Mouse (Mus musculus) retina, postnatal 7 days (tissue): ENCODE measurements around the gene Pacs2.

Source experiments
- DNase-seq: peaks from one replicate; pipeline ENCODE4 v3.0.0-alpha.2; 2012; ENCODE audit warnings: low read depth, low spot score

Gene Pacs2

DNA sequence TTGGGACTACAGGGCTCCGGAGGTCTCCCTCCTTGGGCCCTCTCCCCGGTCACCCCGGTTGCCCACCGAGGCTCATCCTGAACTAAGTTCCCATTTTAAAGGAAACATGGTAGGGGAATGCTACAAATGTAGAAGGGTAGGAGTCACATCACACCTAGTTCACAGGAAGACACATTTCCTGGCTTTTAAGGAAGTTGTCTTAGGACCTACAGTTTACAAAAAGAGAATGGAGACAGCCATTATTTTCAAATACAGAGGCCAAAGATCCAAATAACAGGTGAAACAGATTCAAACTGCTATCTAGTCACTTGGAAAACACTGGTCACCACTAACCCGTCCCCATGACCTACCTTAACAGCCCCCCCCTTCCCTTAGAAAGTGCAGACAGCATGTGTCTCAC, 1.9 kb upstream of the Pacs2 start:
- DNase-seq: no peak

DNA sequence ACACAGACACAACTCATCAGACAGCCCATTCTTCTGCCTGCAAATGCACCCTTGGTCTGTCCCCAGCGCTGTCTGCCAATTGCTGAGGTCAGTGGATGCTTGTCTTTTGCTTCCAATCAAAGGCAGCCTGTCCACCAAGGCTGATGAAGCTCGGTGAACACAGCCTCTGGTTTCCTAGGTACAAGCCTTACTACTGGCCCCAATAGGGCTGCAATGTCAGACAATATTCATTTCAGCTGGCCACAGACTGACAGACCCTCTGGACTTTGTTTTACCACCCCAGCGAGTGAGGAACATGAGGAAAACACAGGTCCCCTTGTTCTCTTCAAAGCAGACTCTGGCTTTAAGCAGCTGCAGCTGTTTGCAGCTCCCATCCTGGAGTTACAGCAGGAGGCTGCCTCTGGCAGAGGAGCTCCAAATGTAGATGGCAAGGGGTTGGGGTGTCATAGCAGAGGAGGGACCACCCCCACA, 1.3 kb upstream of the Pacs2 start:
- DNase-seq: no peak

DNA sequence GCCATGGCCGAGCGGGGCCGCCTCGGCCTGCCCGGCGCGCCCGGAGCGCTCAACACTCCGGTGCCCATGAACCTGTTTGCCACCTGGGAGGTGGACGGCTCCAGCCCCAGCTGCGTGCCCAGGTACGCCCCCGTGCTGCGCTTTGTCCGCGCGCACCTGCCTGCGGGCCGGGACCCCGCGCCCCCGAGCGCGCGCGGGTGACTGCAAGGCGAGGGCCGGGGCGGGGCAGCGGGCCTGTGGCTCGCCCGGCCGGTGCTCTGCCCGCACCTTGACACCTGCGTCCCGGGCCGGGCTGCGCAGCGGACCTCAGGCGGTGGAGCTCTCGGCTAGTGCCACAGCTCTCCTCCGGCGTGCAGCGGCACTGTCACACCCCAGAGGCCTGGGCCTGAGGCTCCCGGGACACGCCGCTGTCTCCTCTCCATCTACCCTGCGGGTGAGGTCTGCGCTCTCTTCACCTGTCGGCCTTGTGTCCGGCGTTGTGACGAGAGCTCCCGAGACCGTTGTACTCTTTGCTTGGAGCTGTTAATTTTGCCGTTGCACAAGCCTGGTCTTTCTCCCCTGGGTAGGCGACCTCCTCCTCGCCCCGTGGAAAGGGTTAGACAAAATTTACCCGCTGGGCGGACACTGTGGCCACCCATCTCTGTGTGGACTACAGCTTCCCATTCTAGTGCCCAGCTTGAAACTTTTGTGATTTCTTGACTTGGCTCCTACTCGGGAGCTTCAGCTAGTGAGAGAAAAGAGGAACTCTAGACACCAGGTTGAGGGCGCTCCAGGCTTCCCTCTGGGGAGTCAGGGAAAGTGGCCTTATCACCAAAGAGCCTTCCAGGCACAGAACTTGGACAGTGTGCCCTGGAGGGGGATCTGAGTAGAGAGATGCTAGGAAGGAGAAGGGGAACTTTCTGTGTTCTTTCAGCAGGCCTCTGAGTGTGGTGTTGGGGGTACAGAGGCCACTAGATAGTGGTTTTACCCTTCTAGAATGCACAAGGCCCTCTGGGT, 551 bp downstream of the Pacs2 start:
- DNase-seq: no peak

DNA sequence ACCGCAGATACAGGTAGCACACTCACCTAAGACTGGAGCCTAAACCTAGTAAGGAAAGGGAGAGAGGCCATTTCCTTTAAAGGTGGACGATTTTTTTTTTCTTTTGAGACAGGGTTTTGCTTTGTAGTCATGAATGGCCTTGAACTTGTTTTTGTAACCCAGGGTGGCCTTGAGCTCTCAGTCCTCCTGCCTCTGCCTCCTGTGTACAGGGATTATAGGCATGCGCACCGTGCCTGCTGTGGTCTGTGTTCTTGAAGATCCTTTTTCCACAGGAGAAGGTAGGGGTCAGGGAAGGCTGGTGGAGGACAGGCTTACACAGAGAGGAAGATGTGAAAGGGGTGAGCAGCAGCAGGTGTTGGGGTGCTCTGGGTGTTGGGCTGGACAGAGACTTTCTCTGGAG, 1.6 kb downstream of the Pacs2 start:
- DNase-seq: no peak

DNA sequence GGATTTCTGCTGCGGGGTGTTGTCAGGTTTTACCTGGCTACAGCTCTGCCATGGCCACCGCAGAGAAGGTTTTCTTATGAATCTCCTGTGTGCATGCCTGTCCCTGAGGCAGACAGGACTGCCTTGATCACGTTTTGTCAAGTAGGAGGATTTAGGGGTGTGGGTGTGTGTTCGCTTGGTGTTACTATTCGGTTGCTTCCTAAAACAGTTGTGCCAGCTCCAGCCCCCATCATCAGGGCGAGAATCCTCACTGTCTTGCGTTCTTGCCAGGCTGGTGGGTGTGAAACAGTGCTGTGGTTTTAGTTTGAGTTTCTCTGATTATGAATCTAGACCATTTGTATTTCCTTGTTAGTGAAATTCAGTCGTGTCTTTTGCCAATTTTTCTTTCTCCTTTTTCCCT, 2.7 kb downstream of the Pacs2 start:
- DNase-seq: no peak

DNA sequence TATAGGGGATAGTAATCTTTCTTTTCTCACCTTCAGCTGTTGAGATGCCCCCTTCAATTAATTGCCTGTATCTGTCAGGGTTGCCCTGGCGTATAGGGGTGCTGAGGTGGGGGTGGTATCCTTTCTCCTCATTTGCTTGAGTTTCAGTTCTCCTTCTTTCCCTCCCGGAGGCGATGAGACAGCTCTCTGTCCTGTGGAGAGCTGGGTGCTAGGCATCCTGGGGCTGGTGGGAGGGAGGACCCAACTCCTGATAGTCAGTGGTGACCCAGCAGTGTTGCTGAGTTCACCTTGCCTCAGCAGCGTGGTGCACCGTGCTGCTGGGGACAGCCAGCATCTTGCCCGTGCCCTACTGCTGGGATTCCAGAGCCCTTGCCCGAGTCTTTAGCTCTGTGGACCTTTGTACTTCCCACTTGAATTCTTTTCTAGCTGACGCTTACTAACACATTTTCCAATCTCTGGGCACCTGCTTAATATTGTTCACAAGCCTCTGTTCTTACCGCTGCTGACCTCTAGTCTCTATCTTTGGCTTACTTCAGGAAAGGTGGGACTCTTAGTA, 3.2 kb downstream of the Pacs2 start:
- no peak for DNase-seq

DNA sequence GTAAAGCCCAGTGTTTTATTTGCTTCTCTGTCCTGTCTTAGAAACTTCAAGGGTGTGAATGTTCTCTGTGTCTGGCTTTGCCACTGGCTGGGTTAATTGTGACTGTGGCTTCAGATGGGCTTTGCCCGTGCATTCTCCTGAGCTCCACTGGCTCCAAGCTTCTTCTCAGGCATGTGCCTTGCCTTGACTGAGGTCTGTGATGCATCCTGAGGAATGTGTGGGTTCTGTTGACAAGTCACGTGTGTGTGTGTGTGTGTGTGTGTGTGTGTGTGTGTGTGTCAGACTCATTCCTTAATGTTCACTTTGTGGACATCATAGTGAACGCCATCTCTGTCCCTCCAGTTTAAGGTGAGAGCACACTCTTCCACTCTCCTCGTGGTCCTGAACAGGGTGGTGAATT, 4.5 kb downstream of the Pacs2 start:
- no peak for DNase-seq

DNA sequence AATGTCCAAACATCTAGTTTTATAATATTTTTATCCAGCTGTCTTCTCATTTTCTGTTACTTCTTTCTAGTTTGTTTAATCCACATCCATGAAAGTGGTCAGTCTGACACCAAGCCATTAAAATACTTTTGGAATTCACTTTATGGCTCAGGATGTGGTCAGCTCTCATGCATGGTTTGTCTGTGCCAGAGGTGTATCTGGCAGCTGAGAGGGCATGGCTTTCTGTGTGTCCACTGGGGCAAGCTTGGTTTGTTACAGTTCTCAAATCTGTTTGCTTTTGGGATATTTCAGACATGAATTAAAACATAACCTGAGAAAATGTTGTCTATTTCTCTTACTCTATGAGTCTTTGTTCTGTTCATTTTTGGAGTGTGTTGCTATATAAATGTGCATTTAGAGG, 7.2 kb downstream of the Pacs2 start:
- DNase-seq: no peak

DNA sequence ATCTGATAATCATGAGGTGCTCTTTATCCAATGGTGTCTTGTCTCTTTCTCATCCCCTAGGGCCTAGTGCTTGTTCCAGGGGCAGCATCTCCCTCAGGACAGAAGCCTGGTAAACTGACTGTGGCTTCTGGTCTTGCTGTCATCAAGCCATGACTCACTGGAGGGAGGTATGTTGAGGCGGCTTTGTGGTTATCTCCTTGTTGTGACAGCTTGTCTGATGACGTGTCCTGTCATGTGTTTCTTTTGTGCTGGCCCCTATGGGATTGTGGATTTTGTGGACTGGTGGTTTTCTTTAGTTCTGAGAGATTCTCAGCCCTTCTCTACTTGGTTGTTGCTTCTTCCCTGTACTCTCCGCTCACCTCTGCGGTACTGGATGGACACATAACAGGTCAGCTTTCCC, 8.8 kb downstream of the Pacs2 start:
- no peak for DNase-seq

DNA sequence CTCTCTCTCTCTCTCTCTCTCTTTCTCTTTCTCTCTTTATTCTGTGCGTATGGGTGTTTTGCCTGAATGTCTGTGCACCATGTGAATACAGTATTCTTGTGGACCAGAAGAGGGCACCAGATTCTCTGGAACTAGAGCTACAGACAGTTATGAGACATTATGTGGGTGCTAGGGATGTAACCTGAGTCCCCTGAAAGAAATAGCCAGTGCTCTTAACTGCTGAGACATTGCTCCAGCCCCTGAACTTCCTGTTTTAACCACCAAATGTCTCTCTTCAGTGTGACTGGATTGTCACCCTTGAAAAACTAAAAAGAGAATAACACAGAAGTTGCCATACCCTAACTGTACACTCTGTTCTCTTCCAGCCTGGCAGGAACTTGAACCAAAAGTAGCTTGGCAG, 12.2 kb downstream of the Pacs2 start:
- no peak for DNase-seq

DNA sequence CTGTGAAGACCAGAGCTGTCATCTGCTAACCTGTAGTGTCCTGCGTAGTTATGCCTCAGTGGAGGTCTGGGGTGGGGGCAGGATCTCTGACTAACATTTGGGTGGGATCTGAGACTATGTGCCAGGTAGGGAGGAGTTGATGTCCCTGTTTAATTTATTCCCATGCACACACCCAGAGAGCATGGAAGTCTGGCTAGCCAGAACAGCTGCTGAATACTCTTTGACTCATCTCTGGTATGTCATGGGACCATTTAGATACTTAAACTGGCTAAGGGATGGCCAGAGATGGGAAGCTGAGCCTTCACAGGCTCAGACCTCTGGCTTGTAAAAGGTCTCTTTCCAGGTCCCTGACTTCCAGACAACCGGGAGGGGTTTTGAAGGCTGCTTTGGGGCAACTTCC, 13.2 kb downstream of the Pacs2 start:
- no peak for DNase-seq

DNA sequence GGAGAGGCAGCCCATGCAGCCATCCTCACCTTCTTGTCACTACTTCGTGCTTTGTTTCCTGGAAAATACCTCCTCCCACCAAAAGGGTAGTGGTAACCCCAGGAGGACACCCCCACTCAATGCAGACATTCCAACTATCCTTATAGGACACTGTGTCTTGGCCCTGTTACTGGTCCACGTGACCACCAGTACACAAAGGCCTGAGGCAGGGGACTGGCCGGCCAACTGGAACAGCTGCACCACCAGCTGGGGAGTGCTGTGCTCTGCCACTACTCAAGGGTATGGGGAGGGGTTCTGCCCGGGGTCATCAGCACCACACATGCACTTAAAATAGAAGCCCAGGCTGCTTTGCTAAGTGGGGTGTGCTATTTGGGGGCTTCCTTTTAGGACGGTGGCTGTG, 13.8 kb downstream of the Pacs2 start:
- DNase-seq: no peak

DNA sequence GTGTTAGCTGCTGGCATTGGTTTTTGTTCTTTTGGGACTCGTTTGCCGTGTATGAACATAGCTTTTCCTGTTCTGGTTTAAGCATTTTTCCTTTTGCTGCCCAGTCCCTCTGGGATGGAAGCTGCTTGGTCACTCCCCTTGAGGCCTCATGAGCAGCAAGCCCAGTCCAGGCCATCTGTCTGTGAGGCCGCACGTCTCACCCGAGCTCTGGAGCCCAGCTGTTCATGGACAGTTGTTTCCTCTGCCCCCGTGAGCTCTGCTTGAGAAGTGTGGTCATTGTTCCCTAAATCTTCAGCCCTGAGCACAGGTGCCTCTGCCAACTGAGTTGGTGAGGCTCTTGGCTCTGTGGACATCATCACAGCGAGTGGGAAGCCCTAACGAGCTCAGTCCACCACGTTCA, 14.6 kb downstream of the Pacs2 start:
- DNase-seq: no peak

DNA sequence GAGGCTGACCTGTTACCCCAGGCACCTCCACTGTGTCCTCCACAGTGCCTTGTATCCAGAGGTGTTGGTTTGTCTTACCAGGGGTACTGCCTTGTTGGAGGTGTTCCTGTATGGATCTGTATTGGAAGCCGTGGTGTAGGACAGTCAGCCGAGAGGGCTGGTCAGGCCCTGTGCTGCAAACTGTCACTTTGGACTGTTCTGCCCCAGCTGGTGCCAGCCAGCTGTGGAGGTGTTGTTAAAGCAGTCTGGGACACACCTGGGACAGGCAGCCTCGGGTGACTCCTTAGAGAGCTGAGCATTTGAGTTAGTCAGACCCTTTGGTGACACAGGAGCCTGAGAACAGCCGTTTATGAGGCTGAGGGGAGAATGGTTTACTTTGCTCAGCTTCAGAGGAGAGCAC, 15.7 kb downstream of the Pacs2 start:
- DNase-seq: no peak

DNA sequence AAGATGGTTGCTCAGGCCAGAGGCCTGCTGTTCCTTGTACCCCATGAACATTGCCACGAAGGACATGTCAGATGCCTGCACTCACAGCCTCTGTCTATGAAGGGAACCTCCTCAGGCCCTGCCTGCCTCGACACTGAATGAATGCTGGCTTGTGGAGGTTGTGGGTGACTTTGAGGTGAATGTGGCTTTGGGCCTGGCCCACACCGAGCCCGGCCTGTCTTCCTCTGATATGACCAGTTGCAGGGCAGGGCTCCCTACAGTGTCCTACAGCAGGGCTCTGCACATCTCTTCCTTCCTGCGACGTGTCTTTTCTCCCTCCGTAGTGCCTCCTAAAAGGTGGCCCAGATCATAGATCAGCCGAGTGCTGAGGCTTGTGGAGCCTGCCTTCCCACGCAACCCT, 16.7 kb downstream of the Pacs2 start:
- DNase-seq: no peak

DNA sequence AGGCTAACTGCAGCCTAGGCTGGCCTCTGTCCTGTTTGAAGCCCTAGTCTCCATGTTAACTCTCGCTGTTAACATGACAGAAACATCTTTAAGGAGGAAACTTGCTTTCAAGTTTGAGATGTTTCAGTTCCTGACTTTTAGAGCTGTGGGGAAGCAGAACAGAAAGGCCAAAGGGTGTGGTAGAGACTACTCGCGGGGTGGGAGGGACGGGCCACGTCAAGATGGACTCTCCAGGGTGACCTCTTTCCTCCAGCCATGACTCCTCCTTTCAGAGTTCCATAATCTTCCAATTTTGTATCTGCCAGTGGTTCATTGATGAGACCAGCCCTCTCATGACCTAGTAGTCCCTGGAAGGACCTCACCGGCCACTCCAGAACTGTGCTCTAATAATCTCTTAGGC, 17.1 kb downstream of the Pacs2 start:
- DNase-seq: no peak

DNA sequence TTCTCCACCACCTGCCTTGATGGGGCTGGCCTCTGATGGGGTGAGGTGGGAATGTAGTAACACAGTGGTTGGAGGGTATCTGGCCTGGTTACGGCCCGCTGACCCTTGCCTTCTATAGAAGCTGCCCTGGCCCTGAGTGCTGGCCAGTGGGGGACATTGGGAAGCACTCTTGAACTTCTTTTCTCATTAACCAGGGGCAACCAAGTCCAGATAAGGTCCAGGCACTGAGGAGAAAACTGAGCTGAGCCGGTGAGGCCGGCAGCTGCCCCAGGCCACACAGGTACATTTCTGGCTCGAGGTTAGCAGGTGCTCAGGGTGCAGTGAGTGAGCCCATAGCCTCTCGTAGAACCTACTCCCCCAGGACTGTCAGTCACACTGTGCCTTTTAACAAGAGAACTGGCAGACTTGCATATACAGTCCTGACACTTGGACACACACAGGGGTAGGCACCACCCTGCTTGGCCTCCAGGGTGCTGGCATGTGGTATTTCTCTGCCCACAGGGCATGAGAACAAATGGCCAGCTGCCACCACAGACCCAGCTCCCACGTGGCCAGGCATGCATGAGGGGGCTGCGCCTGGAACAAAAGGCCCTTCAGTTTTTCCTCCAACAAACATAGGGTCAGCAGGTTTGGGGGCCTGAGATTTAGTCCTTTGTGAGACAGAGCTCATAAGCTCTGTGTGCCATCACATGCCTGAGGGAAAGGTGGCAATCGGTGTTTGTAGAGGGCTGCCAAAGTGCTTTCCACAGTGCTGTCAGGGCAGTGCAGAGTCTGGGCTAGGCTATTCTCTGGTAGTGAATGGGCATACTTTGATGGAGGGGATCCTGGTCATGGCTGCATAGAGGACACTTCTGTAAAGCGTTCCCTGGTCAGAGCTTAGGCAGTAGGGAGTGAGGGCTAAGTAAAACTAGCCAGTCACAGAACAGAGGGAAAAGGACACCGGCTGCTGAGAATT, 18.3 kb downstream of the Pacs2 start:
- DNase-seq: no peak

DNA sequence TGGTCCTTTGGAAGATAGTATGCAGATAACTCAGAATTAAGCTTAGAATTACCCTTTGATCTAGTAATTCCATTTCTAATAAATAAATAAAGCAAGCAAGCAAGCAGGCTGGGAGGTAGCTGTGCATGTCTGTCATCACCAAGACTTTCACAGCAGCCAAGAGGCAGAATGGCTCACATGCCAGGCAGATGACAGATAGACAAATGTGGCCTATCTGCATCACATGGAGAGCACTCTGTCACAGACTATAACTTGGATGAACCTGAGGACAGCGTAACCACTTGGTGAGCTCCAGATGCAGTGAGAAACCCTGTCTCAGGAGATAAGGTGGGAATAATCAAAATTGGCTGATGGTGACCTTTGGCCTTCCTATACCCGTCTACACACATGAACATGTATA, 20.8 kb downstream of the Pacs2 start:
- no peak for DNase-seq

DNA sequence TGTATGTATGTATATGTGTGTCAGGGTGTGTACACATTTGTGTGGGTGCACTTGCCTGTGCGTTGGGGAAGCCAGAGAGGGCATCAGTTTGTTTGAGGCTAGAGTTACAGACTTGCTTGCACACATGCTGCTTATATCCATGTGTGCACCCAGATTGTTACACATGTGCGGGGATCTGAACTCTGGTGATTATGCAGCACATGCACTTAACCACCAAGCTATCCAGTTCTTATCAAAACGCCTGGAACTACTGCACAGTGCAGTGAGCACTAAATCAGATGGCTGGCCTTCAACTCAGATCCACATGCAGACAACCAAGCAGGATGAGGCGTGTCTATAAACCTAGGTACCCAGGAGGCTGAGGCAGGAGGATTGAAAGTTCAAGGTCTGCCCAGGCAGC, 22.7 kb downstream of the Pacs2 start:
- DNase-seq: no peak

DNA sequence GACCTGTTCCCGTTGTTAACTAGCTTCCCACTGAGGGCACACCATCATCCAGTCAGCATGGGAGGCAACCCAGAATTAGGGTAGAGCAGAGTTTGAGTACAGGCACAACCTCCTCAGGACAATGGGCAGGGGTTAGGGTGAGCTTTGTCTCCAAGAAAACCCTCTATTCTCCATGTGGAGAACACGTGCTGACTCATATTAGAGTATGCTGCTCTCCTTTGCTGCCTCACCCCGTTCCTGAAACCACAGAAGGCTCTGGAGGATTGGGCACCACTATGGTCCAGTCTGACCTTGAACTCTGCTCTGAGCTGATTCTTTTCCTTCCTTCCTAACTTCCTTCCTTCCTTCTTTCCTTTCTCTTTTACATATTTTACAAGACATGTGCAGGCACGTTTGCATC, 24.1 kb downstream of the Pacs2 start:
- DNase-seq: no peak

DNA sequence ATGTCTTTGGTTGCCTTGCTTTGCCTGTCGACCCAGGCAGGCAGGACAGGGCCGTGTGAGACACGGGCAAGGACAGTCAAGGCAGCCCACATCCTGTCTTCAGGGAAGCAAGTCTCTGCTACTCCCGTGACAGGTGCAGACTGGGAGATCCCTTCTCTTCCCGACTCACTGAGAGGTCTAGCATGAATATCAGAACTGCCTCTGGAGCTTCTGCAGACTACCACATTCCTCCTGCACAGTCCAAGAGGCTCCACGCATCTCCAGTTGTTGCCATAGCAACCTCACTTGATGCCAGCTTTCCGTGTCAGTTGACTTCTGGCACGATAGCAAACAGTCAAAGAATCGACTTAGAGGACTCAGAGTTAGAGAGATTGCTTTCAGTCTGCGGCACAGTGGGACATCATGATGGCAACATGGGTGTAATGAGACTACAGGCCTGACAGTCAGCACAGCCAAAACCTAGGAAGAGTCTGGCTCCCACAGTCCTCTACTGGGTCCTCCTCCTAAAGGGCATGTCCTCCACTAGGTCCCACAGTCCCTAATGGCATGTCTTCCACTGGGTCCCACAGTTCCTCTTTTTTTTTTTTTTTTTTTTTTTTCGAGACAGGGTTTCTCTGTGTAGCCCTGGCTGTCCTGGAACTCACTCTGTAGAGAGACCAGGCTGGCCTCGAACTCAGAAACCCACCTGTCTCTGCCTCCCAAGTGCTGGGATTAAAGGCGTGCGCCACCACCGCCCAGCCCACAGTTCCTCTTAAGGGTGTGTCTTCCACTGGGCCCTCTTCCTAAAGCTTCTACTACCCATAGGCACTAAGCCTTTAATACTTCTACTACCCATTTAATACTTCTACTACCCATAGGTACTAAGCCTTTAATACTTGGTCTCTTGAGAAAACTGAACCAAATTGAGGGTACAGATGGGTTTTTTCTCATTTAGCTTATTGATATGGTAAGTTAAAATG, 27.5 kb downstream of the Pacs2 start:
- DNase-seq: no peak
